ENCODE assay signal across 8 mouse cellular contexts in genomic region chr3:104431156-104431847, GRCm38 (mm10).
DNase-seq lines count a peak whose midpoint lies in the region; ATAC-seq and TF ChIP-seq lines count a peak whose summit lies in the region.

No protein-coding gene starts in this region.

- WGBS in liver, adult 2 months: 60% methylated on average over 13 of the region's 14 CpGs
- WGBS in liver, embryonic 11.5 days: 16% methylated on average over 13 of the region's 14 CpGs
- WGBS in stomach, embryonic 14.5 days: 17% methylated on average over 13 of the region's 14 CpGs
- 32% methylated on average over 13 of the region's 14 CpGs for WGBS in forebrain, embryonic 10.5 days

- no peak overlapping the region; the same call in 1 of the 2 replicates for H3K9ac ChIP-seq in liver, adult 2 months (ENCODE audit: low read depth, low read length)
- no peak overlapping the region for H3K9ac ChIP-seq in liver, embryonic 11.5 days (ENCODE audit: low read depth, low read length)
- no peak overlapping the region for H3K9ac ChIP-seq in stomach, embryonic 14.5 days (replicated peaks; ENCODE audit: low read depth, low read length)

- TF ChIP-seq CTCF in liver, adult 2 months (IDR thresholded peaks at IDR 0.05; ENCODE audit: low read depth, low read length): no peak

- no peak for ATAC-seq in liver, embryonic 11.5 days (replicated peaks; ENCODE audit: low FRiP score)
- peak; percentile 23; the same call in 1 of the 2 replicates for ATAC-seq in granulocyte monocyte progenitor cell, adult 5-6 weeks (replicated peaks; ENCODE audit: poor library complexity, severe bottlenecking)
- no peak for ATAC-seq in stomach, embryonic 14.5 days (ENCODE audit: insufficient number of reproducible peaks, insufficient read depth, low FRiP score, low read depth)

- H3K27me3 ChIP-seq in liver, adult 2 months (ENCODE audit: control insufficient read depth, insufficient read depth, low read length): no peaks in the 10 kb centered on the region
- no peaks in the 10 kb centered on the region for H3K27me3 ChIP-seq in liver, embryonic 11.5 days (replicated peaks; ENCODE audit: control insufficient read depth, insufficient read depth, low read length)
- H3K27me3 ChIP-seq in stomach, embryonic 14.5 days (ENCODE audit: control insufficient read depth, insufficient read depth, low read length): no peaks in the 10 kb centered on the region
- no peaks in the 10 kb centered on the region for H3K27me3 ChIP-seq in forebrain, embryonic 10.5 days (ENCODE audit: poor library complexity, severe bottlenecking)

- no peak overlapping the region for H3K4me3 ChIP-seq in liver, adult 2 months (ENCODE audit: insufficient read depth, low read depth, low read length)
- H3K4me3 ChIP-seq in liver, embryonic 11.5 days (ENCODE audit: low read depth, low read length): no peak overlapping the region
- no peak overlapping the region for H3K4me3 ChIP-seq in stomach, embryonic 14.5 days (ENCODE audit: low read depth, low read length)
- no peak overlapping the region for H3K4me3 ChIP-seq in forebrain, embryonic 10.5 days

- TF ChIP-seq POLR2A in liver, adult 2 months (IDR thresholded peaks at IDR 0.05; ENCODE audit: extremely low read depth, insufficient read depth, low read length): no peak

- H3K4me2 ChIP-seq in liver, embryonic 11.5 days: no peak overlapping the region
- H3K4me2 ChIP-seq in stomach, embryonic 14.5 days (replicated peaks; ENCODE audit: low read depth, low read length): no peak overlapping the region

- H3K79me2 ChIP-seq in liver, adult 2 months (ENCODE audit: control insufficient read depth, insufficient read depth, low read length): no peaks in the 10 kb centered on the region

- H3K9me3 ChIP-seq in liver, embryonic 11.5 days (ENCODE audit: control insufficient read depth, low read length): no peaks in the 10 kb centered on the region
- H3K9me3 ChIP-seq in stomach, embryonic 14.5 days (ENCODE audit: control insufficient read depth, low read depth, low read length): no peaks in the 10 kb centered on the region
- H3K9me3 ChIP-seq in forebrain, embryonic 10.5 days: no peaks in the 10 kb centered on the region

- no peak for DNase-seq in liver, adult 2 months (ENCODE audit: extremely low read depth, low read depth, low spot score)
- DNase-seq in liver, embryonic 11.5 days (ENCODE audit: low spot score): no peak
- peak; percentile 18 to 43 for DNase-seq in kidney, postnatal 4 days
- DNase-seq in forebrain, embryonic 10.5 days (ENCODE audit: extremely low spot score, low spot score): no peak
- no peak for DNase-seq in cerebellum, postnatal 14 days
- DNase-seq in spleen, postnatal 10 days (ENCODE audit: low spot score in 2 of 2): no peak

- no peaks in the 10 kb centered on the region for H3K36me3 ChIP-seq in liver, adult 2 months (ENCODE audit: control insufficient read depth, insufficient read depth, low read length)
- no peaks in the 10 kb centered on the region for H3K36me3 ChIP-seq in liver, embryonic 11.5 days (ENCODE audit: control insufficient read depth, insufficient read depth, low read length)
- no peaks in the 10 kb centered on the region for H3K36me3 ChIP-seq in stomach, embryonic 14.5 days (ENCODE audit: control insufficient read depth, insufficient read depth, low read length)
- H3K36me3 ChIP-seq in forebrain, embryonic 10.5 days (replicated peaks): no peaks in the 10 kb centered on the region

- H3K27ac ChIP-seq in liver, adult 2 months (replicated peaks; ENCODE audit: insufficient read depth, low read depth, low read length): peak overlapping the region; percentile 45; the same call in 1 of the 2 replicates
- H3K27ac ChIP-seq in liver, embryonic 11.5 days (ENCODE audit: low read depth, low read length): no peak overlapping the region
- 0 out of 2 replicates have a peak overlapping the region, but pooled peaks have one; percentile 21 for H3K27ac ChIP-seq in stomach, embryonic 14.5 days (ENCODE audit: low read length)
- H3K27ac ChIP-seq in forebrain, embryonic 10.5 days: no peak overlapping the region

- H3K4me1 ChIP-seq in liver, adult 2 months (ENCODE audit: control insufficient read depth, insufficient read depth, low read length): peaks cover 6% of the 10 kb centered on the region
- H3K4me1 ChIP-seq in liver, embryonic 11.5 days (replicated peaks; ENCODE audit: control insufficient read depth, insufficient read depth, low read length): no peaks in the 10 kb centered on the region
- H3K4me1 ChIP-seq in stomach, embryonic 14.5 days (ENCODE audit: control insufficient read depth, insufficient read depth, low read length): 0 out of 2 replicates have a peak, but pooled peaks cover 6% of the 10 kb centered on the region
- peaks cover 27% of the 10 kb centered on the region for H3K4me1 ChIP-seq in forebrain, embryonic 10.5 days

Comparison
In these comparisons a context has a peak if more than half of its experiments do, and no peak if none do; other contexts are left out.
1. H3K27ac ChIP-seq: peak in liver, adult 2 months (single experiment) and stomach, embryonic 14.5 days (single experiment); none in liver, embryonic 11.5 days (single experiment) and forebrain, embryonic 10.5 days (single experiment).
2. DNase-seq: peak in kidney, postnatal 4 days (2 of 2); none in liver, adult 2 months (single experiment), liver, embryonic 11.5 days (single experiment), forebrain, embryonic 10.5 days (single experiment), cerebellum, postnatal 14 days (0 of 2) and spleen, postnatal 10 days (0 of 2).